Mouse (Mus musculus): ENCODE results near the gene Rnf214. TPM values are rescaled to one million over a fixed set of nuclear protein-coding genes. Genes with fewer than 3 reads are reported as not detected.

Gene Rnf214
- total and polyA plus RNA-seq, 3 experiments = 12.5 to 37.1 (median 31.8) TPM

DNA sequence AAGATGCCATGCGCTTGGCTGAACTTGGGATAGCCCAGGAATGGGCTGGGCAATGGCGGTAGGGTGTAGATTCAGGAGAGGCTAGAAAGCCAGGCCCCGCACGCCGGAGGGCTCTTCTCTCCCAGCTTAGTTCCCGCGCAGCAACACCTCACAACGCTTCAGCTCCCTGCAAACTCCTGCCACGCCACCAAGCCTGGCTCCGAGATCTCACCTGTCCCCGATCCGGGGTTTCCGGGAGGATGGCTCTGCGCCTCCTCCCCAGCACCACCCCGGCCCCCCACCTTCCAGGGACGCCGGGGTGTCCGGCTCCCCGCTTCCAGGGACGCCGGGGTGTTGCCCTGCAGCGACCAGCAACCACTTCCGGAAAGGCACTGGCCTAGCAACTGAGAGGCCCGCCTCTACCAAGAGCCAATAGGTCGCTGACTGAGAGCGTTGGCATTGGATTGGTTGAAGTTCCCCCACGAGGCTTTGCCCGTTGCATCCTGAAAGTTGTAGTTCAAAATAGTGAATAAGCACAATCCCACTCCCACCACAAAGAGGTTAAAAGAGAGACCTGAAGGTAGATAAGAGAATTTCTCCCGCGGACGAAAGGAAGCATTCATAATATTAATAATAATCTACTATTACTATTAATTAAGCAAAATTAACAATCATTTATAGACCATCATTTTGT is 78.3 kb downstream of the Rnf214 start, which contains the start of gene Cep164:
Gene Cep164 (minus strand): TSS at position 401 of the 673 bp plus-strand sequence.
- peak; percentile 89 to 92 for DNase-seq
- H3K4me1 ChIP-seq (ENCODE audit: control insufficient read depth, insufficient read depth, low read length) = no peaks in the 10 kb centered on the region
- H3K4me3 ChIP-seq = peak within 1 kb of the TSS; percentile 65
- intact Hi-C loops (cut with DNase I) = loop anchor here (10.0 kb wide), 1 partner anchor 456 kb away; the partner anchor contains the start of gene Bud13
- peak within 1 kb of the TSS; percentile 59 for H3K9ac ChIP-seq (ENCODE audit: low read depth, low read length)
- TF ChIP-seq CTCF (IDR thresholded peaks at IDR 0.05) (no peak), EP300 (IDR thresholded peaks at IDR 0.05; ENCODE audit: insufficient read depth, low read depth, low read length) (no peak), POLR2A (IDR thresholded peaks at IDR 0.05; ENCODE audit: insufficient read depth, low read depth, low read length) (no peak)
- no peaks in the 10 kb centered on the region for H3K27me3 ChIP-seq (ENCODE audit: control insufficient read depth, insufficient read depth, low read length)
- peak within 1 kb of the TSS; percentile 58 for H3K27ac ChIP-seq
- H3K36me3 ChIP-seq (ENCODE audit: control insufficient read depth, insufficient read depth, low read length) = no peaks in the 10 kb centered on the region
- no peaks in the 10 kb centered on the region for H3K79me2 ChIP-seq (replicated peaks; ENCODE audit: control insufficient read depth, insufficient read depth, low read length)
- WGBS = under 1% methylated on average over 31 of the region's 31 CpGs

DNA sequence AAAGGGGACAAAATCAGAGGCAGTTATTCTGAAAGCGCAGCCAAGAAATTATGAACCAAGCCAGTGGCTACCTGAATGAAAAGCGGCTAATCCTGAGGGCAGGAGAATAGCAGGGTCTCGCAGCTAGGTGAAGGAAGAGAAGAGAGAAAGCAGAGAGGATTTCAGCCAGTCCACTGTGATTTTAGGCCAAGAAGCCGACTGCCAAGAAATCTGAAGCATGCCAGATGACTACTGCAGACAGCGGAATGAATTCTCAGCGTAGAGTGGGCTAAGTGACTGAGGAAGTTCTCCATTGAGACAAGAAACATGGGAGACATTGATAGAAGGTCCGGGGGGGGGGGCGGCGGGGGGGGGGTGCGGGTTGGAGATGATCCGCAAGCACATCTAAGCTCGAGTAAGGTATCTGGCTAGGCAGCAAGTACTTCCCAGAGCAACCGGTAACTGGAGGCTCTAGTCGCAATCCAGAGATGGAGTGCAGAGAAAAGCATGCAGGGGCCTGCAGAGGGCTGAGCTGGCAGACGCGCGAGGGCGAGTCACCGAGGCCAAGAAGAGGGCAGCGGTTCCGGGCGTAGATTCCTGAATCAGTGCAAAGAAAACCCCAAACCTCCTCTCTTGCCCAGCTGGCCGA is 78.9 kb downstream of the Rnf214 start:
- Histone ChIP-seq H3K4me3 (peak overlapping the region; percentile 65), H3K79me2 (replicated peaks; ENCODE audit: control insufficient read depth, insufficient read depth, low read length) (no peaks in the 10 kb centered on the region), H3K27ac (peak overlapping the region; percentile 58), H3K36me3 (ENCODE audit: control insufficient read depth, insufficient read depth, low read length) (no peaks in the 10 kb centered on the region), H3K9ac (ENCODE audit: low read depth, low read length) (peak overlapping the region; percentile 59), H3K4me1 (ENCODE audit: control insufficient read depth, insufficient read depth, low read length) (no peaks in the 10 kb centered on the region), H3K27me3 (ENCODE audit: control insufficient read depth, insufficient read depth, low read length) (no peaks in the 10 kb centered on the region)
- intact Hi-C loops (cut with DNase I) = loop anchor here (10.0 kb wide), 1 partner anchor 457 kb away; the partner anchor contains the start of gene Bud13
- TF ChIP-seq CTCF (IDR thresholded peaks at IDR 0.05) (no peak), POLR2A (IDR thresholded peaks at IDR 0.05; ENCODE audit: insufficient read depth, low read depth, low read length) (no peak), EP300 (IDR thresholded peaks at IDR 0.05; ENCODE audit: insufficient read depth, low read depth, low read length) (no peak)
- 4% methylated on average over 23 of the region's 23 CpGs for WGBS
- DNase-seq = peak; percentile 26 to 35

DNA sequence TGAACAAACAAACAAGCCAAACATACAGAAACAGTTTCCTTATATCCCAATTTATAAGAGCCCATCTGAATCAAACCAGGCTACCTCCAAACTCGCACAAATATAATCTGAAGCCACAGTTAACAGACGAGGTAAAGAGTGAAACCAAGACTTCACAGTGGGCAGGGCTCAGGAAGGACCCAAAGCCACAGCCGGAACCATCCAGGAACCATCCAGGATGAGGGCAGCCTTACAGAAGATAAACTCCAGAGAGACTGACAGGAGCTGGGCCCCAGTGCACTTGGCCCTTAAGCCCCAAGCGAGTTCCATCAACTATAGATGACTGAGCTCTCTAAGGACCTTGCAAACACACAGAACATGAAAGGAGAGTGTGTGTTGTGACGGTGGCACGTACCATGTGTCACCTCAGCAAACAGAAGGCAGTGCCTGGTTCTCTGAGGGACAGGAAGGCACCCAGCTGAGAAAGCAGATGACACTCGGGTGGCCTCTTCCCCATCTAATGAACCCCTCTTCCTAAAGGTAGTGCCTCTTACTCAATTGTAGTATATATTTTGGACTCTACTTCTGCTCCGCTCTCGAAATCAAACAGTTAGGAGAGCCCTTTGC is 88.2 kb downstream of the Rnf214 start:
- Histone ChIP-seq H3K4me1 (ENCODE audit: control insufficient read depth, insufficient read depth, low read length) (0 out of 2 replicates have a peak, but pooled peaks cover 2% of the 10 kb centered on the region), H3K27me3 (ENCODE audit: control insufficient read depth, insufficient read depth, low read length) (no peaks in the 10 kb centered on the region), H3K36me3 (ENCODE audit: control insufficient read depth, insufficient read depth, low read length) (no peaks in the 10 kb centered on the region), H3K79me2 (replicated peaks; ENCODE audit: control insufficient read depth, insufficient read depth, low read length) (no peaks in the 10 kb centered on the region), H3K27ac (no peak overlapping the region), H3K9ac (ENCODE audit: low read depth, low read length) (no peak overlapping the region), H3K4me3 (no peak overlapping the region)
- intact Hi-C loops (cut with DNase I) = no loop called here
- TF ChIP-seq EP300 (IDR thresholded peaks at IDR 0.05; ENCODE audit: insufficient read depth, low read depth, low read length) = no peak
- no peak for TF ChIP-seq POLR2A (IDR thresholded peaks at IDR 0.05; ENCODE audit: insufficient read depth, low read depth, low read length)
- no peak for TF ChIP-seq CTCF (IDR thresholded peaks at IDR 0.05)
- no peak for DNase-seq
- 78% methylated on average over 9 of the region's 9 CpGs for WGBS

DNA sequence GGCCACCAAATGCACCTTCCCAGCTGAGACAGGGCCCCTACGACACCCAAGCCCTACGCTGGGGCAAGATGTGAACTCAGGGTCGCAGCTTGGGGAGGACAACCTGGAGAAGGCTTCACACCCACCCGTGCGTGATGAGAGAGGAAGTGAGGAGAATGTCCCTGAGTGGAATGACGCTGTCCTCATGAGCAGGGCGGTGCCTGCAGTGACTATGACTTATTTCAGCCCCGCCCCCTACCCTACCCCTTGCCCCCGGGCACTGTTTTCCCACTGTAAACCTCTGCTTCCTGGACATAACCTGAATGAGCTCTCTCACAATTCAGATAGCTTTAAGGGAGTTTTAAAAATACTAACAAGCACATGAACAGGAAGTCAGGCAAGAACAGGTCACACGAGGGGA is 91.2 kb downstream of the Rnf214 start:
- TF ChIP-seq POLR2A (IDR thresholded peaks at IDR 0.05; ENCODE audit: insufficient read depth, low read depth, low read length) (no peak), EP300 (IDR thresholded peaks at IDR 0.05; ENCODE audit: insufficient read depth, low read depth, low read length) (no peak), CTCF (IDR thresholded peaks at IDR 0.05) (no peak)
- 67% methylated on average over 10 of the region's 10 CpGs for WGBS
- intact Hi-C loops (cut with DNase I) = no loop called here
- no peak for DNase-seq
- Histone ChIP-seq H3K27me3 (ENCODE audit: control insufficient read depth, insufficient read depth, low read length) (no peaks in the 10 kb centered on the region), H3K36me3 (ENCODE audit: control insufficient read depth, insufficient read depth, low read length) (no peaks in the 10 kb centered on the region), H3K27ac (no peak overlapping the region), H3K79me2 (replicated peaks; ENCODE audit: control insufficient read depth, insufficient read depth, low read length) (no peaks in the 10 kb centered on the region), H3K4me3 (no peak overlapping the region), H3K9ac (ENCODE audit: low read depth, low read length) (no peak overlapping the region), H3K4me1 (ENCODE audit: control insufficient read depth, insufficient read depth, low read length) (0 out of 2 replicates have a peak, but pooled peaks cover 2% of the 10 kb centered on the region)

DNA sequence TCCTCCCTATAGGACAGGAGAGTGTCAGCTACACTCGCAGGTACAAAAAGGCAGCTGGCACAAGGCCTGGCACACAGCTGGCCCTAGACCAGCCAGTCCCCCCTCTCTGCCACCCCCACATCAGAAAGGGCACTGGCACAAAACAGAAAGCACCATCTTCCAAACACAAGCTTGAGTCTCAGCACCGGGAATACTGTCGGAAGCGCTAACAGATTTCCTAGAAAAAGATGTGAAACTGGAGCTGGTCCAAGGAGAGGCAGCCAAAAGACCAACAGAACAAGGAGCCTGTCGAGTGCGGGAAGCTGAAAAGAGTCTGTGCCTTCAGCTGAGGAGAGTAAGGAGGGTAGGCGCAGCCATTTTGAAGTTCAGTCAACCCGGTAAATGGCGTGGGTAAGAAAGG is 91.6 kb downstream of the Rnf214 start:
- no peak for TF ChIP-seq POLR2A (IDR thresholded peaks at IDR 0.05; ENCODE audit: insufficient read depth, low read depth, low read length)
- no peak for TF ChIP-seq EP300 (IDR thresholded peaks at IDR 0.05; ENCODE audit: insufficient read depth, low read depth, low read length)
- TF ChIP-seq CTCF (IDR thresholded peaks at IDR 0.05) = no peak
- 46% methylated on average over 9 of the region's 9 CpGs for WGBS

More for the DNA sequence above, 91.6 kb downstream of the Rnf214 start:
- DNase-seq = no peak
- H3K79me2 ChIP-seq (replicated peaks; ENCODE audit: control insufficient read depth, insufficient read depth, low read length) = no peaks in the 10 kb centered on the region
- H3K4me3 ChIP-seq = no peak overlapping the region
- H3K27me3 ChIP-seq (ENCODE audit: control insufficient read depth, insufficient read depth, low read length) = no peaks in the 10 kb centered on the region
- H3K4me1 ChIP-seq (ENCODE audit: control insufficient read depth, insufficient read depth, low read length) = 0 out of 2 replicates have a peak, but pooled peaks cover 2% of the 10 kb centered on the region
- no peak overlapping the region for H3K9ac ChIP-seq (ENCODE audit: low read depth, low read length)
- H3K27ac ChIP-seq = no peak overlapping the region
- no peaks in the 10 kb centered on the region for H3K36me3 ChIP-seq (ENCODE audit: control insufficient read depth, insufficient read depth, low read length)
- intact Hi-C loops (cut with DNase I) = no loop called here

Small RNAs within 50 kb of the gene (microRNA-seq; reads per million reads assigned to microRNA genes)
- gene Mir7087 = 0.39 to 1.1 reads per million in 2 experiments

Other genes with a start within 250 kb of the Rnf214 start
- gene Cep164, start 78.2 kb downstream of the Rnf214 start, total RNA-seq (2021) = 1 to 10 TPM; 6.0 to 6.2 TPM
- 6.0 and 7.4 TPM in 2 replicates for gene Cep164, start 78.2 kb downstream of the Rnf214 start, polyA plus RNA-seq (2012; rRNA removed)
- gene Bace1, start 68.3 kb downstream of the Rnf214 start, total RNA-seq (2021) = 10 to 100 TPM; 29.5 to 30.6 TPM
- 22.7 and 25.3 TPM in 2 replicates for gene Bace1, start 68.3 kb downstream of the Rnf214 start, polyA plus RNA-seq (2012; rRNA removed)
- gene Pcsk7, start 414 bp downstream of the Rnf214 start, total RNA-seq (2021) = 10 to 100 TPM; 12.2 to 13.9 TPM
- 18.4 and 26.8 TPM in 2 replicates for gene Pcsk7, start 414 bp downstream of the Rnf214 start, polyA plus RNA-seq (2012; rRNA removed)
- 10 to 100 TPM; 84.0 to 93.6 TPM for gene Tagln, start 29.1 kb upstream of the Rnf214 start, total RNA-seq (2021)
- gene Tagln, start 29.1 kb upstream of the Rnf214 start, polyA plus RNA-seq (2012; rRNA removed) = 97.6 and 116 TPM in 2 replicates
- gene Sidt2, start 48.3 kb upstream of the Rnf214 start, total RNA-seq (2021) = 10 to 100 TPM; 71.6 to 81.7 TPM
- gene Sidt2, start 48.3 kb upstream of the Rnf214 start, polyA plus RNA-seq (2012; rRNA removed) = 216 and 414 TPM in 2 replicates
- gene Pafah1b2, start 105.8 kb upstream of the Rnf214 start, total RNA-seq (2021) = 10 to 100 TPM; 46.0 to 49.0 TPM
- gene Pafah1b2, start 105.8 kb upstream of the Rnf214 start, polyA plus RNA-seq (2012; rRNA removed) = 17.1 and 28.8 TPM in 2 replicates
- 10 to 100 TPM; 62.1 to 81.1 TPM for gene Sik3, start 105.9 kb upstream of the Rnf214 start, total RNA-seq (2021)
- 30.7 and 32.1 TPM in 2 replicates for gene Sik3, start 105.9 kb upstream of the Rnf214 start, polyA plus RNA-seq (2012; rRNA removed)